Mouse (Mus musculus) neutrophil, adult 5-6 weeks (primary cell): ENCODE measurements around the gene Agtpbp1. TPM values are rescaled to one million over a fixed set of nuclear protein-coding genes. Genes with fewer than 3 reads are reported as not detected.
A peak's percentile ranks its signal among the peaks of the same experiment; 100 is the strongest.

Experiments
- ATAC-seq: fragments of 151-379, 151-347 bp; 2 replicates; pipeline ENCODE4 v1.8.0; 2017; ENCODE audit warnings: mild to moderate bottlenecking, moderate TSS enrichment; ENCODE audit not compliant: insufficient number of reproducible peaks, poor library complexity, low FRiP score, severe bottlenecking; ENCODE audit errors: extremely low read depth
- total RNA-seq: library from RNA; stranded (forward); fragments of 200-1000 nt; gene quantifications from 2 replicates; pipeline ENCODE4 v1.2.3, GENCODE M21; 2017

The Agtpbp1 gene
- total RNA-seq, 1 experiment from 2014 or later: 62.6 TPM

DNA sequence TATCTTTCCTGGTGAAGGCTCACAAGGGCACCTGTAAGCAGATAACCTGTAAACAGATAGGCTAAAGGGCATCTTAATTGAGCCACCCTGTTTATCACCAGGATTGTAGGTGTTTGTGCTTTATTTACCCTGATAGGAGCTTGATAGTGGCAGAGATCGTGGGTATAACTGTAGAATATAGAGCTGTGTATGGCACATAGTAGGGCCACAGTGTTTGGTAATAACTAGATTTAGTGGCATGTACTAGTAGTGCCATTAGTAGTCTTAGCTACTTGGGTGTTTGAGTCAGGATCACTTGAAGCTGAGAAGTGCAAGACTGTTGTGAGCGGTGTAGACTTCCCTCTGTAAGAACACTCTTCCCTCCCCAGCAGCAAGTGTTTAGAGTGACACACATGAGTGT lies 2.2 kb upstream of the Agtpbp1 start:
- ATAC-seq: no peak

DNA sequence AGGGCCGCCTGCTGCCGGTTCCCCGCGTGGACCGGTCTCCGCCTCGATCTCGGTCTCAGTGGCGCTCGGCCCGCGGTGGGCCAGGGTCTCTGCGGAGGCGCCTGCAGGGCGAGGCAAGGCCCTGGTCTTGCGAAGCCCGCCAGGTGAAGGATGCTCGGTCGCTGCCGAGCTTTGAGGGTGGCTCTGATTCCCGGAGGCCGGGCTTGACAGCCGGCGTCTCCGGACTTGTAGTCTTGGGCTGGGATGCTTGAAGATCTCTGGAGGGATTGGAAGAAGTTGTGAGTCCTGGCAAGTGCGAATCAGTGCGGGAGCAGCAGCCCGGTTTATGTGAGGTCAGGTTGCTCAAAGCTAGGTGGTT lies 600 bp upstream of the Agtpbp1 start:
- ATAC-seq: no peak

DNA sequence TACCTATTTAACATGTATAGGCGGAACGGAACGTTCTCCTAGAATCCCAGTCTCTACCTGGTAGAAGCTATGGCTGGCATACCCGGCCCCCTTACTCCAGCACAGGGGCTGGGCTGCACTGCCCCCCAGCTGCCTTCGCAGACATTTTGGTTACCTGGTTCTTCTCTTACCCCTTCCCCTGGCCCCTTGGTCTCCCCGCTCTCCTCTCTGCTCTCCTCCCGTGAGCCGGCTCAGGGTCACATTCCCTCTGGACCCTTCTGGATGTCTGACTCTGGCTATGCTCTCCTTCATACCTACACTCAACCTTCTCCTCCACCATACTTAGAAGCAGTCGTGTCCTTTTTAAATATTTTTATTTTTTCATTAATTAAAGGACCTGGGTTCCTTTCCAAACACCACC lies 546 bp downstream of the Agtpbp1 start:
- no peak for ATAC-seq

DNA sequence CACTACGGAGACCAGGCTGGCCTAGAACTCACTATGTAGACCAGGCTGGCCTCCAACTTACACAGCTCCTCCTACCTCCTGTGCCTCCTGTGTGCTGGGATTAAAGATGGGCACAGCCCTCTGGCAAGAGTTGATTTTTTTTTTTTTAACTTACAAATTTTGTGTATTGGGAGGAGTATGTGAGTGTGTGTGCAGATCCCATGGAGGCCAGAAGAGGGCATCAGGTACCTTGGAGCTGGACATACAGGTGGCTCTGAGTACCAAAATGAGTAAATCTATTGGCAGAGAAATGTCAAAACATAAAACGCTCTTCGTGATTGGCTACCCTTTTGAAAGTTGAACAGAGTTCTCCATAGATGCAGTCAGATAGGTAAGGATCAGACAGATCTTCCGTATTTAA lies 4.1 kb downstream of the Agtpbp1 start:
- no peak for ATAC-seq

DNA sequence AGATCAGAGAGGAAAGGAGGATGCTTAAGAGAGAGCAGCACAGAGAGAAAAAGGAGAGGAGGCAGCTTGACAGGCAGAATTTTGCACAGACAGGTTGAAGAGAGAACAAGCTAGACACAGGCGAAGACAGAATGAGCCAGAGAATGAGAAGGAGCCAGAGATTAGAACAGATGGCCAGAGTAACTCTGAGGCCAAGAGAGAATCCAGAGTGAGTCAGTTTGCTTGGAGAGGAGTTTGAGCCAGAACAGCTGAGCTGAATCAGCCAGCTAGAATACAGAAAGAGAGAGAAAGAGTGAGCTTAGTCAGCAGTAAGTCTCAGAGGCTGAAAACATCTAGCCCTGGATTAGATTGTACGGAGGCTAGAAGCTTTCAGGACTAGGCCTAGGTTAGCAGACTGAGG lies 12.5 kb downstream of the Agtpbp1 start:
- ATAC-seq: no peak

DNA sequence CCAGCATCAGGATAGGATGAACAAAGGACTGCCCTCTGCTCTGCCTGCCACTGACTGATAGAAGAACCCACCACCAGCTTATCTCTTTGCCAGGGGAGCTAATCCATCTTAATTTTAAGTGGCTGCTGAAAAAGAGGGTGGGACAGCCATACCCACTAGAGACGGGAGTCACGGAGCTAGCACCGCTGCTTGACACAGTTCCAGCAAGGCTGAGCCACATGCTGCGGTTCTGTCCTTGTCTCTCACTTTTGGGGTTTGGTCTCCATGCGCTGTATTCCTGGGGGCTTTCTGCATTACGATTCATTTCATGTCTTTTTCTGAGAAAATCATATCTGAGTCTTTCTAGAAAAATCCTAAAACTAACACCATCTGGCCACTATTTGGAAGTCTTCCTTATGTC lies 13.9 kb downstream of the Agtpbp1 start:
- ATAC-seq: no peak

DNA sequence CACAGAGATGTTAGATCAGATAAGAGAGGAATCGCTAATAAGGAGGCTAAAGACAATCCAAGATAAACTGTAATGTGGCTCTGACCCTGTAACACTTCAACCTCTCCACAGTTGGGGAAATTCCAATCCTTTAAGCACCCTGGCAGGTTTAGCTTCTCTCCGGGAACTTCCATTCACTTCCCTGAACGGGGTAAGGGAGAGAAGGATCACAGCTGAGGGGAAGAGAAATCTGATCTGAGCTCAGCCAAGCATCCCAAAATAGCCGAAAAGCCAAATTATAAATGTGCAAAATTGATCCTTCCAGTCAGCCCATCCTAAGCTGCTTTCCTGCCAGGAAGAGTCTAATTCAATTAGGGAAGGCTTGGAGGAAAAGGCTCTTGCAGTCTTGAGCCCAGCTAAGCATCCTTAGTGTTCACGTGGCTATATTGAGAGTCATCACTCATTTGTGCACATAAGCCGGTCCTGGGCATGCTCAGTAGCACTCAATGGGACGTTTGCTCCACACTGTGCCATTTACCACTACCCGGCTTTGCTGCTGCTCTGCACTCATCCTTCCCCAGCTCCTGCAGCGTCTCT lies 19.0 kb downstream of the Agtpbp1 start:
- no peak for ATAC-seq

DNA sequence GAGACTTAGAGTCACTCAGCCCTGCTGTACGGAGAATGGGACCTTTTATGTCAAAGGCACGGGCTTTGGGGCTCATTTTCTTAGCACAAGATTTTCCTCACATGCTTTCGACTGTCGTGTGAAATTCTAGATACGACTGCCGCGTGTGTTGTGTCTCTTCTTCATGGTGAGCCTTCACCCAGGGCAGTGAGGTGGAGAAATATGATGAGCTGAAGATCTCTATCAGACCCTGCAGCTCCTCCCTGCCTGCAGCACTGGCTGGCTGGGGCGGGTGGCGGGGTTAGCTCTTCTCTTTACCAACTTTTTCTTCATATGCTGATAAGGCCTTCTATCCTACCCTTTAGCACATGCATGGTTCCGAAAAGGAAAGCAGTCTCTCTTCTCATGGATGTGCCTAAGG lies 20.1 kb downstream of the Agtpbp1 start:
- ATAC-seq: no peak

DNA sequence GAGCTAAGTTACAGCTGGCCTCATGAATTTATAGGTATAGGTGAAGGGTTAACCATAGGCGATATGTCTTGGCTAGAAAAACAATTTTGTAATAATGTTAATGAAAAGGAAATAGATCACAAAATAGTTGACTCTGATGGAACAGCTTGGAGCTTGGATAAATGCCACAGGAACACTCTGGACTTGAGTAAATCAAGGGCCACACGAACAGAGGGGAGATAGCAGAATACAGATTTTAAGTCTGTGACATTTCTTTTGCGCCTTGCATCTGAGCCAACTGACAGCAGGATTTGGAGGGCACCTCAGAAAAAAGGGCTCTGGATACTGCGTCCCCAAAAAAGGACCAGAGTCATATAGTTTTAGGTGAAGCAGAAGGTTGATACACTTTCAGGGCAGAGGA lies 20.5 kb downstream of the Agtpbp1 start:
- no peak for ATAC-seq

DNA sequence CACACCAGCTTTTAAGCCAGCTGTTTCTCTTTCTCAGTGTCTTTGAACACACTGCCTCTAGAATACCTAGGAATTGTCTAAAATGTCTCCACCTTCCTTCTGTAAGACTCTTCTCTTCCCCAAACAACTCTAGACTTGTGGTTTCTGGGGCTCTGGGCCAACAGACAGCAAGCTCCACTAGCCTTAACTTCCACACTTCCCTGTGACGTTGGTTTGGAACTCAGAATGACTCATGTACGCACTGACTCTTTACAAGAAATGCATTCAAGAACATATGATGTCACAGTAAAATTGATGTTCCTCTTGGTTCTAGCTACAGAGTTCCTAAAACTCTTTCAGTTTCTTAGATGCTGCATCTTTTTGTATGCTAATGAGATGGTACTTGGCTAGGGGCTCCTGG lies 22.6 kb downstream of the Agtpbp1 start:
- peak; percentile 57; the same call in 1 of the 2 replicates for ATAC-seq

DNA sequence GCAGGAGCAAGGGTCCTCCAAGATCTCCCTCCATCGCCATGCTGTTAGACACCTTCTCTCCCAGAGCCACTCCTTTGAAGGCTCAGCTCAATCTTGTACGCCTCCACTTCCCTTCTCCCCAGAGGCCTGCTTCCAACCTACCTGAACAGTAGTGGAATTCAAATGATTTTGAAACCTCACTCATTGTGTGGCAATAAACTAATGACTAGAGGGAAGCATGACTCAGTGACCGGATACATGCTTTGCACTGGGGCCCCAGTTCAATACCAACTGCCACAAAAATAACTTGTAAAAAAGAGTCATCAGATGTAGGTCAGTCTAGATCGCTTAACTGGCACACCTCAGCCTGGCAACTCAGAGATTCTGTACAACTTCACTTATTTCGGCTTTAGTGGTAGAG lies 26.3 kb downstream of the Agtpbp1 start:
- peak; percentile 49; the same call in 1 of the 2 replicates for ATAC-seq

DNA sequence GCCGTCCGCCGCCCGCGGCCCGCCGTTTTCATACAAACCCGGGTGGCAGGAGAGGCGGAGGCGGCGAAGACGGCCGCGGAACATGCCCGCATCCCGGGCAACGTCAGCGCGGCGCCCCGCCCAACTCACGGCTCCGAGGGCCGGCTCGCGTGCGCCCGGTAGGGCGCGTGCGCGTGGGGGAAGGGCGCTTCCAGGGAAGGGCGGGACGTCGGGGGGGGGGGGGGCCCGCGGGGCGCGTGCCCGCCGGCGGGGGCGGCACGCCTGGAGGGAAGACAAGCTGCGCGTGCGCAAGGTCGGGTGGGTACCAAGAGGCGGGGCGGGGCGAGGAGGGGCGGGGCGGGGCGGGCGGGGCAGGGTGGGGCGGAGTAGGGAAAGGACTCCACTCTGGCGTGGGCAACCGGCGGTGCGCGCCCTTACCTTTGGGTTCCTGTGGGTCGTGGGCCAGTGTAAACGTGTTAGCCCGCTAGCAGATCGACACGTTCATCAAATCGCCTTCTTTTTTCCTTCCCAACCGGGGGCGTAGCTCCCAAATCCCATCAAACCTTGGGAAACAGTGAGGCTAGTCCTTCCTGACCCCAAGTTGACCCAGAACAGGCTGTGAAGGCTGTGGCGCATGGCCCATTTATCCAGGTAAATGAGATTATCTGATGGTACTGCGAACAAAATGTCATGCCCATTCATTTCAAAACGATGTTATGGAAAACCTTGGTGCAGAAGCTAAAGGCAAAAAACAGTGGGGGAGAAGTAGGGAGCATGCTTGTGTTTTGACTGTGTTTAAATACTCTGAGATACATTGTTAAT lies 27.6 kb downstream of the Agtpbp1 start:
- peak; percentile 65 for ATAC-seq

DNA sequence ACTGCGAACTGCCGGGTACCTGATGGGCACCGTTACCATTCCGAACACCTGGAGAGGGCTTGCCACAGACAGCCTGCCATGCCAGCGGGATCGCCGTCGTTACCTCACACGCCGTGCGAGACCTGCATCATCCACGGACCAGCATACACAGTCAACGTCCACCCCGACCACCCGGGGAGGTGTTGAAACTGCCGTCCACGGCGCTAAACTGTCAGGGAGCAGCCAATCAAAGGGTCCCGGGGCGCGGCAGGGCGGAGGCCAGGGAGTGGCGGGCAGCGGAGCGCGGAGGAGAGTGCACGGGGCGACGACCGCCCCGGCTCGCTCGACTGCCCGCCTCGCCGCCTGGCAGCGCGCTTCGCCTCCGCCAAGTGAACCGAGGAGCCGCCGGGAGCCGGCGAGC lies 28.4 kb downstream of the Agtpbp1 start:
- peak; percentile 43 for ATAC-seq

DNA sequence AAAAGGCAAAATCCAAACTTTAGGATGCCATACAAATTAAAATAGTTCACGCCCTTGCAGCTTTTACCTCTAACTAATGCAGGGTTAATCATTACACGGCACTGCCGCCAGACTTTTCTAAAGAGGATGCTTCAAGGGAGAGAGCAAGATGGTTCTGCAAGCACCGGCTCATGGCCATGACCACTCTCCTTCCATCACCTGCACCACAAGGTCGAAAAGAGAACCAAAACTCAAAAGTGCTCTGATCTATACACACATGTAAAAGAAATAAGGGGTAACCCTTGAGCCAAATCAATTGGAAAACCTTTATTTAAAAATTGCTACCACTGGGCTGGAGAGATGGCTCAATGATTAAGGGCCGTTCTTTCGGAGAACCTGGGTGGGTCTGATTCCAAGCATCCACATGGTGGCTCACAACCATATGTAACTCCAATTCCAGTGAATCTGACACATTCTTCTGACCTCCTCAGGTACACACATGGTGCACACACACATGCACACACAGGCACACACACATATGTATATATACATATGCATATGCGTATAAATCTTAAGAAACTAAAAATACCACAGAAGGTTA lies 29.3 kb downstream of the Agtpbp1 start:
- ATAC-seq: no peak

DNA sequence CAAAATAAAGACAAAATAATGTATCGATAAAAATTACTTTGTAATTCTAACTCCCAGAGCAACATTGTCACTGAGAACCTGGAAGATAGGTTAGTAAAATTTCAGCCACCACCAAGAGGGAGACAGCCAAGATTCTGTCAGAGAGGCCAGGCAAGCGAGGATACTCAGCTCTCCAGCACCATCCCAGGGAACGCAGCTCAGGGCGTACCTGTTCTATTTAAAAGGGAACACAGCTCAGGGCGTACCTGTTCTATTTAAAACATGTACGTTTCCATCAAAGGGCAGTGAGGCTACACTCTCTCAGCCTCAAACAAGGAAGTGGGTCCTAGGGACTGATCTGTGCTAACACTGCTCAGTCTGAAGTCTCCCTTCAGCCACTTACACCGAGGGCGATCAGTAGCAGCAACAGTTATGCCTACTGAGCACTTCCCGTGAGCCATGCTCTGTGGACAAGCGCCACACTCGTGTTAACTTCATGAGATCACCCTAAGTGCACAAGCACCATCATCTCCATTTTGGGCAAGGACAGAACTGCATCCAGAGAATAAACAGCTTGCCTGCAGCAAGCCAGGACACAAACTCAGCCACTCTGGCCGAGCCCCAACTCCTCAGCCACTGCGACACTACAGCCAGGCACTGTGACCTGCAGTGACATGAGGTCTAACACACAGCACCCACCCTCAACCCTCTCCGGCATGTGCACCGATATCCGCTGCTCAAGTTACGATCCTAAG lies 30.1 kb downstream of the Agtpbp1 start:
- no peak for ATAC-seq

DNA sequence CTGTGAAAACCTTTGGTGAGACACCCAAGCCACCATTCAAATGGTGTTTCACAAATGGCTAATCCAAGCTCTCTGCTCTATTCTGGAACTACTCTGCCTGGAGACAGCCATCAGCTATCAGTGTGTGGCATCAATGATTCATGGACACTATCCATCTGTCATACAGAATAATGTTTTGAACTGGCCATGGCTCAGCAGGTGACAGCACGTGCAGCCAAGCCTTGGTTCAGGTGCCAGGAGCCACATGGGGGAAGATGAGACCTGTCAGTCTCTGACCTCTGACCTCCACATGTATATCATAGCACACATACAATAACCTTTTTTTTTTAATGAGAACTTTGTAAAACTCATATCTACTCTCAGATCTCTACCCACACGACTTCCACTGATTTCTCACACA lies 32.3 kb downstream of the Agtpbp1 start:
- no peak for ATAC-seq

DNA sequence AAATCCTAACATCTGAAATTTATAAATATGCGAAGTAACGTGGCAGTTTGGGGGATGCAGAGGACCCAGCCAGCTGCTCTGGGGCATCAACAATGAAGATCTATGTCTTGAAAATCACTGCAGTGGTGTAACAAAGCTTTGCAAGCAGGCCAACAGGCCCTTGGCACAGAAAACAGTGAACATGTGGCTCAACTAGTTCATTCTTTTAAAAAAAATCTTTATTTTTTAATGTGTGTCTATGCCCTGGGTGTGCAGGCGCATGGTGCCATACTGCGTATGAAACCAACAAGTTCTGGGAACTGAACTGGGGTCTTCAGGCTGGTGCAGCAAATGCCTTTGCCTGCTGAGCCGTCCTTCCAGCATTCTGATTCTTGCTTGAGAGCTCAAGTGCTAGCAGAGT lies 32.7 kb downstream of the Agtpbp1 start:
- no peak for ATAC-seq

DNA sequence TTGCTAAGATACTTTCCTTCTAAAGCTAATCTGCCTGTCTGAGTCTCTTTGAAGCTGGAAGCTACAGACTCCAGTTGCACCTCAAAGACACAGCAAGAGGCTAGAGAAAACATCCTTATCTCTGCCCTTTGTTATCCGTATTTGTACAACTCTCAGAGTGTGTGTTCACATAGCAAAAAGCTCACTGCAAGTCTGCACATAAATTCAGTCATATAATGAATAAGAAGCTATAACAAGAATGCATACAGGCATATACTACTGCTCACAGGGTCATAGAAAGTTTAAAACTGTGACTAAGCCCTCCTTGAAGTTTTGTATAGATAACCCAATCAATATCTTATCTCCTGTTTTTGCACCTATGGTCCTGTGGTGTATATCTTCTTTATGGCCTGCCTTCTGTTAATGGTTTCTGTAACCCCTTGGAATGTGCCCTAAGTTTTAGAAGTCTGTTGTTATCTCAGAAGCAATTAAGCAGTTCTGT lies 35.7 kb downstream of the Agtpbp1 start:
- ATAC-seq: no peak

DNA sequence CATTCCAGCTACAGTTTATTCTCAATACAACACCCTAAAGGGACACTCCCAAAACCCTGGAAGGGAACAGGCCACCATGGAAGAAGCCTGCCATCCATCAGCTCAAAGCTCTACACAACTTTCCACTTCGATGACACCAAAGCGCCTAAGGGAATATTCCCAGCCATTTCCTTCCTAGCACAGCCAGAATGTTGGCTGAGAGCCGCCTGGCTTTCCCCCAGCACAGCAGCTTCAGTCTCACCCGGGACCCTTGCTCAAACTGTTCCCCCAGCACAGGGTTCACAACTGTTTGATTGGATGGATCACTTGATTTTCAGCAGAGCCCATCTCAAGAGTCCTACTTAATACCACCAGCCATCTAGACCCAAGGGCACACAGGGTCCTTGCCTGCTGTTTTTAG lies 37.3 kb downstream of the Agtpbp1 start:
- ATAC-seq: no peak

DNA sequence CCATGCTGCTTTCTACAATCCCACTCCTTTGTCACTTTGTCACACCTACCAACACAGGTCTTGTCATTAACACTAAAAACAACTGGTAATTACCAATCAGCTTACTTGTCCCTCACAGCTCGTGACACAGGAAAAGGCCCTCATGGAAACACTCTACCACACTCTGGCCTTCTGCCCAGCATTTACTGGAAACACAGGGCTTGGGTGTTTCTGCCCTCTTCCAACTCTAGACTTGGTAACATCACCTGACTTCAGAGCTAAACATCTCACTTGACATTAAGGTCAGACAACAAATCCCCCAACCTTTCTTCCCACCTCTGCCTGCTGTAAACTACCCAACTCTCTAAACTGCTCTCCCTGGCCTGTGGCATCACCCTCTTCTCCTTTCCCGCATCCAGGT lies 37.9 kb downstream of the Agtpbp1 start:
- no peak for ATAC-seq
